Comparison of ENCODE assay signal across 14 mouse cellular contexts in genomic region chr9:96219114-96219669, GRCm38 (mm10). TPM values are rescaled to one million over a fixed set of nuclear protein-coding genes. Genes with fewer than 3 reads are reported as not detected.
A peak's percentile ranks its signal among the peaks of the same experiment; 100 is the strongest.
DNase-seq lines count a peak whose midpoint lies in the region; ATAC-seq and TF ChIP-seq lines count a peak whose summit lies in the region.
"Had no signal": no experiment of that assay in that cellular context is flagged by ENCODE, and none has a peak within 500 bp of the region (broad histone marks: within the 10 kb centered on the region; RNA-seq: fewer than 3 reads in every experiment).

No protein-coding gene starts in this region.

- 57% methylated on average over 2 of the region's 2 CpGs for WGBS in midbrain, postnatal 0 days
- 52% methylated on average over 2 of the region's 2 CpGs for WGBS in midbrain, embryonic 15.5 days
- WGBS in liver, embryonic 14.5 days (ENCODE audit: insufficient replicate concordance) = 29% methylated on average over 2 of the region's 2 CpGs

- no peaks in the 10 kb centered on the region for H3K27me3 ChIP-seq in midbrain, postnatal 0 days (ENCODE audit: insufficient read depth, low read length)
- H3K27me3 ChIP-seq in midbrain, embryonic 15.5 days (replicated peaks) = no peaks in the 10 kb centered on the region
- H3K27me3 ChIP-seq in liver, embryonic 14.5 days (ENCODE audit: control insufficient read depth, insufficient read depth, low read length) = no peaks in the 10 kb centered on the region
- H3K27me3 ChIP-seq in splenic B cell, adult 2 months (ENCODE audit: control insufficient read depth, insufficient read depth, low read length, poor library complexity, severe bottlenecking) = no peaks in the 10 kb centered on the region
- H3K27me3 ChIP-seq: embryonic facial prominence, embryonic 15.5 days had no signal

- DNase-seq in embryo, embryonic 10 days (ENCODE audit: low spot score) = peak; percentile 56
- no peak for DNase-seq in embryo, embryonic 9.5 days (ENCODE audit: extremely low spot score)
- DNase-seq in midbrain, postnatal 0 days (ENCODE audit: low spot score) = peak; percentile 83
- DNase-seq in liver, embryonic 14.5 days (ENCODE audit: low read depth in 3 of 3, low spot score in 3 of 3) = no peak
- DNase-seq in splenic B cell, adult 2 months (ENCODE audit: low read depth, low spot score) = peak; percentile 26
- no peak for DNase-seq in right cerebral cortex, adult 2 months (ENCODE audit: low spot score in 2 of 2)
- DNase-seq: adrenal gland, postnatal 10 days; heart, adult 11 months; lung, adult 18-20 months had no signal

- no peaks in the 10 kb centered on the region for H3K4me1 ChIP-seq in midbrain, postnatal 0 days (ENCODE audit: insufficient read depth, low read length)
- H3K4me1 ChIP-seq in midbrain, embryonic 15.5 days = no peaks in the 10 kb centered on the region
- peaks cover 3 to 4% of the 10 kb centered on the region in 2 experiments for H3K4me1 ChIP-seq in liver, embryonic 14.5 days (replicated peaks; ENCODE audit: control insufficient read depth in 2 of 2, insufficient read depth in 2 of 2, low read length in 1 of 2)

- ATAC-seq in midbrain, postnatal 0 days (ENCODE audit: low FRiP score) = no peak
- no peak for ATAC-seq in midbrain, embryonic 15.5 days (replicated peaks)
- peak; percentile 74; the same call in 1 of the 2 replicates for ATAC-seq in liver, embryonic 14.5 days (ENCODE audit: insufficient read depth)
- ATAC-seq in activated CD4-positive, CD25-positive, alpha-beta regulatory T cell, adult 4 months = no peak

- no peak for TF ChIP-seq CTCF in midbrain, postnatal 0 days (IDR thresholded peaks at IDR 0.05)
- no peak for TF ChIP-seq CTCF in liver, embryonic 14.5 days (IDR thresholded peaks at IDR 0.05; ENCODE audit: low read depth)

- H3K4me2 ChIP-seq in midbrain, postnatal 0 days (ENCODE audit: low read depth, low read length, poor library complexity, severe bottlenecking) = no peak overlapping the region
- no peak overlapping the region for H3K4me2 ChIP-seq in midbrain, embryonic 15.5 days
- no peak overlapping the region for H3K4me2 ChIP-seq in liver, embryonic 14.5 days (ENCODE audit: low read depth)
- H3K4me2 ChIP-seq: embryonic facial prominence, embryonic 15.5 days had no signal

- H3K9ac ChIP-seq in midbrain, postnatal 0 days (replicated peaks; ENCODE audit: low read length, poor library complexity, severe bottlenecking) = no peak overlapping the region
- H3K9ac ChIP-seq in midbrain, embryonic 15.5 days = no peak overlapping the region
- H3K9ac ChIP-seq in liver, embryonic 14.5 days (replicated peaks) = 0 out of 2 replicates have a peak overlapping the region, but pooled peaks have one; percentile 21
- H3K9ac ChIP-seq: embryonic facial prominence, embryonic 15.5 days had no signal

- peak; percentile 46 for TF ChIP-seq EP300 in liver, embryonic 14.5 days (IDR thresholded peaks at IDR 0.05; ENCODE audit: low read depth)

- no peak overlapping the region for H3K4me3 ChIP-seq in midbrain, postnatal 0 days (ENCODE audit: low read depth, low read length)
- H3K4me3 ChIP-seq in midbrain, embryonic 15.5 days = no peak overlapping the region
- H3K4me3 ChIP-seq in liver, embryonic 14.5 days (ENCODE audit: insufficient read depth in 1 of 2, low read depth in 2 of 2, low read length in 2 of 2) = no peak overlapping the region
- H3K4me3 ChIP-seq: embryonic facial prominence, embryonic 15.5 days; layer of hippocampus, adult 2 months had no signal

- H3K36me3 ChIP-seq in midbrain, postnatal 0 days (ENCODE audit: insufficient read depth, low read length) = no peaks in the 10 kb centered on the region
- H3K36me3 ChIP-seq in midbrain, embryonic 15.5 days (replicated peaks) = no peaks in the 10 kb centered on the region
- no peaks in the 10 kb centered on the region for H3K36me3 ChIP-seq in liver, embryonic 14.5 days (replicated peaks; ENCODE audit: control insufficient read depth, insufficient read depth, low read depth)
- H3K36me3 ChIP-seq in splenic B cell, adult 2 months (ENCODE audit: control insufficient read depth, insufficient read depth, low read length, poor library complexity, severe bottlenecking) = no peaks in the 10 kb centered on the region
- H3K36me3 ChIP-seq: embryonic facial prominence, embryonic 15.5 days had no signal

- H3K9me3 ChIP-seq in midbrain, postnatal 0 days (ENCODE audit: low read length) = no peaks in the 10 kb centered on the region
- no peaks in the 10 kb centered on the region for H3K9me3 ChIP-seq in midbrain, embryonic 15.5 days
- no peaks in the 10 kb centered on the region for H3K9me3 ChIP-seq in liver, embryonic 14.5 days (ENCODE audit: control insufficient read depth, low read length)
- H3K9me3 ChIP-seq: embryonic facial prominence, embryonic 15.5 days had no signal

- no peak overlapping the region for H3K27ac ChIP-seq in midbrain, postnatal 0 days (ENCODE audit: low read depth, low read length)
- no peak overlapping the region for H3K27ac ChIP-seq in midbrain, embryonic 15.5 days
- peak overlapping the region; percentile 14; the same call in 1 of the 2 replicates for H3K27ac ChIP-seq in liver, embryonic 14.5 days
- H3K27ac ChIP-seq: embryonic facial prominence, embryonic 15.5 days; layer of hippocampus, adult 2 months; stomach, postnatal 0 days had no signal

RNA-seq across cellular contexts. Expression of gene Tfdp2, which starts 23.1 kb away (rescaled TPM):
- total RNA-seq in midbrain, postnatal 0 days (2014; rRNA removed) = 14.0 and 15.7 TPM in 2 replicates
- 12.4 and 13.5 TPM in 2 replicates for polyA plus RNA-seq in midbrain, postnatal 0 days (2015; fragmentation: Nextera tagmentation; extraction: Ambion mirVana)
- polyA plus RNA-seq in midbrain, embryonic 15.5 days (2015; fragmentation: Nextera tagmentation; extraction: Ambion mirVana) = 20.6 and 21.8 TPM in 2 replicates
- 38.8 and 43.3 TPM in 2 replicates for polyA plus RNA-seq in liver, embryonic 14.5 days (2012; rRNA removed)
- 101 and 106 TPM in 2 replicates for polyA plus RNA-seq in liver, embryonic 14.5 days (2014; fragmentation: Nextera tagmentation; extraction: Ambion mirVana)
- polyA plus RNA-seq in activated CD4-positive, CD25-positive, alpha-beta regulatory T cell, adult 4 months (2017; shearing (Covaris generic)) = 10 to 100 TPM in 1 of 2 experiments, 1 to 10 TPM in 1; 9.0 to 11.5 TPM

Comparison
In these comparisons a context has a peak if more than half of its experiments do, and no peak if none do; other contexts are left out.
1. DNase-seq: peak in embryo, embryonic 10 days (single experiment), midbrain, postnatal 0 days (single experiment) and splenic B cell, adult 2 months (single experiment); none in embryo, embryonic 9.5 days (single experiment), liver, embryonic 14.5 days (0 of 3) and right cerebral cortex, adult 2 months (0 of 2).